Mouse (Mus musculus): ENCODE measurements at regions not wholly inside any gene's neighbourhood (a gene's known extent, or its start where the extent isn't known, plus 50 kb on each side); places are given as distances from the start of the nearest gene placed in this dataset.

- TF ChIP-seq GATA1 (IDR thresholded peaks at IDR 0.05; ENCODE audit: borderline replicate concordance, low read length) (no peak), CTCF (IDR thresholded peaks at IDR 0.05; ENCODE audit: low read depth, low read length) (no peak)
Observed at GRCm38 (mm10) chr13:6199107-6199506, 337.8 kb downstream of the Klf6 start.

All from G1E (cell line).